Mouse (Mus musculus) adrenal gland, adult (tissue): ENCODE results near the gene Idua.
"Not testable (repeated sequence)": the region's sequence is repeated elsewhere in the genome, so short reads cannot be mapped to it uniquely, and the experiment has no call there.

ENCODE experiments used
- DNase-seq, 2 experiments: peaks; one replicate each; pipeline ENCODE4 v3.0.0; 2022 to 2023; ENCODE audit warnings: low spot score in 1 of 2; ENCODE audit not compliant: inconsistent age in 2 of 2

Gene Idua

DNA sequence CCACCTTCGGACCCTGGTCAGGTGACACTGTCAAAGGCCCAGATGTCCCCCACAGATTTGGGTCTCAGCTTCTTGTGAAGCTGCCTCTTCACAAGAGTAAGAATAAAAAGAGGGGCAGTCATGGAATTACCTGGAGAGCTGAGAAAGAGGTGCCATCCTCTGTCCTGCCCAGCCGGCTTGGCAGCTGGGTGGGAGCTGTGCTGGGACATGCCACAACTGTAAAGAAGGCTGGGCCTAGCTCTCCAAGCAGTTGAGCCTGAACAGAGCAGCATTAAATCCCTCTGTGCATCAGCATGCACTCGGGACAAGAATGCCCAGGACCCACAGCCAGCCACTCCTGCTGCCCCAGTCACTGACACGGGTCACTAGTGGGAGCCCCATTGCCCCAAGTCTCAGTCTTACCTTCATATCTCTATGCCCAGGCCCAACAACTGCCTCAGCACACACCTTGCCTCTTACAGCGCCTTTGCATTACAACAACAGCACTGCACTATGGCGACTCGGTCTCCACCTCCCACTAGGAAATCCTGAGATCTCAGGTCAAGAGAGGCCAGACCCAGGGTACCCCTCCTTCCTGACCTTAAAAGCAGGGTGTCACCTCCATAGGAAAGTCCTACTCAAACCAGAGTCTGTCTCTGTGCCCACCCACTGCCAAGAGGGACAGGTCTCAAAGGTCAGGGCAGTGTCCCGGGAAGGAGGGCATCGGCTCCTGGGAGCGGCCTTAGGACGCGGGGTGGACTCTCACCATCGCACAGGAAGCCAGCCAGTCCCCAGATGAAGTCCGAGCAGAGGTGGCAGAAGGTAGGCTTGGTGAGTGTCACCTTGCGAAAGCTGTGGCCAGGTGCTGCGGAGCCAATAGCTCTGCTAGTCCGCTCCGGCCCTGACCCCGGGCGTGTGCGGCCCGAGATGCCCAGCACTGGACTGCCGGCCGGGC lies at the start of gene Idua:
Idua (plus strand) TSS at position 634 of the 934 bp plus-strand sequence.
- no peak for DNase-seq

DNA sequence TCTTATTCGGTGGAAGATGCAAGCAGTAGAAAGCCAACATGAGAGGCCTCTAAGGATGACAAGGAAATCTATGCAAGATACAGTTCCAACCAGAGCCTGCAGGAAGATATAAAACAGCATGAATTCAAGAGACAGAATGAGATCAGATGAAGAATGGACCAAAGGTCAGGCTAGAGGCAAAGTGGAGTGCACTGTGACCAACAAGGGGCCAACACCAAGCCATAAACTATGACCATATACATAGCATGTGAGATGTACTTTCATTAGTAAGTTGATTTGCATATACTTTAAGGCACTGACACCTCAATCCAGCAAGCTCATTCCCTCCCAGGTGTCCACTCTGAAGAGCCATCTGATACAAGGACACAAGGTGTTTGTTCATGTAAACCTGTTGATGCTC lies 49.7 kb upstream of the Idua start:
- DNase-seq, result no peak

DNA sequence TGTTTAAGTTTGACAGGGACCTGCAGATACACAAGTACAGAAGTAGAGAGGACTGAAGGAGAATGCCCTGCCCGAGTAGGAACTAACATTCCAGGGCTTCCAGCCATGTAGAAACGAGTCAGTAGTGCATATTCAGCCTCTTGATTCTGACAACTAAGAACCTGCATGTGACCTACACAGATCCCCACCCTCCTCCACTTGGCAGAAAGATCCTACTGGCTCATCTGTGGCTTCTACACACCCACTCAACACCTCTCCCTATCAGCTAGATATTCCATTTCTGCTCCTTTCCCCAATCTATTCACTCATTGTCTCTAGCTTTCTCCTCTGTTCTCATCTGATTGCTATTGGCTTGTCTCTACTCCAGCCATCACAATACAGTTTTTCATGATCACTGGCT lies 38.3 kb upstream of the Idua start:
- DNase-seq, result no peak

DNA sequence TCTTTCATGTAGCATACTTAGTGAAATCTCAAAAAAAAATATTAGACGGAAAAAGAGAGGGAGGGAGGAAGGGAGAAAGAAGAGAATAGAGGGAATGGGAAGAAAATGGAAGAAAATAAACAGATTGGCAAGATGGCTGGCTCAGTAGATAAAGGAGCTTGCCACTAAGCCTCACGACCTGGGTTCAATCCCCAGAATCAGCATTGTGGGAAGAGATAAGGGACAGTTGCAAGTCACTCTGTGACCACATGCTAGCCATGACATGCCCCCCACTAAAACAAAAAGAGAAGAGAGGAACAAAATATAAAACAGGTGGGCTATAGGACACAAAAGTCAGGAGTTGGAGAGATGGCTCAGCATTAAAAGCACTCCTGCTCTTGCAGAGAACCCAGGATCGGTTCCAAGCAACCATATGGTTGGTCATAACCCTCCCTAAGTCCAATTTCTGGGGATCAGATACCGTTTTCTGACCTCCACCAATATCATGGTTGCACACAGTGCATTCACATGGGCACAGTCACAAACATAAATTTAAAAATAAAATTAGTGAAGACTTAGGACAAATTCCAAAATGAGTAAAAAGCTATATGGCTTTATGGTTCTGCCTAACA lies 34.0 kb upstream of the Idua start:
- no peak for DNase-seq

DNA sequence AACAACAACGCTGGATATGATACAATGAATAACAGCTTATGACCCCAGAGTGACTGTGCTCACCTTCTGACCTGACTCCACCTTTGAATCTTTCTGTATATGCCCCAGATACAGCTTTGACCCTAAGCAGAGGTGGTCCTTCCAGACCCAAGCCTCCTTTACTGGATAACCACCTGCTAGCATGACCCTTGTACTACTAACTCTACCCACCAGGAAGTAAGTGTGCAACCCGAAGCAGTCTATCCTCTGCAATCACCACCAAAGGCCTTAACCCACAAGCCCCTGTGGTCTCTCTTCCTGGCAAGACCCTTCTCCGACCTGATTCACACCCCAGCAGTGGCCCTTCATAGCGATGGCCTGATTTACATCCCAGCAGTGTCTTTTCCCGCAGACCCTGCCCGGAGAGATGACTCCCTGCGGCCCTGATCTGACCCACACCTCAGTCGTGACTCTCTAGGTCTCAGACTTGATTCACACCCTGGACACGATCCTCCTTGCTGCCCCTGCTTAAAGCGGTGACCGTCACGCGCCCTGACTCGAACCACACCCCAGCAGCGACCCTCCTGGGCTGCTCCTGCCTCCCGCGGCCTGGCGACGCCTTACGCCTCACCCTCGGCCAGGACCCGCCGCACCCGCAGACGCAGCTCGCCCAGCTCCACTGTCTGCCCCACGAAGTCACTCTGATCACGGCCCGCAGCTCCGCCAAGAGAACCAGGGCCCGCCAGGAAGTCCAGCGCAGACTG lies 31.1 kb upstream of the Idua start:
- DNase-seq, result no peak

- DNase-seq, result peak; percentile 94 to 97
Measured at GRCm38 (mm10) chr5:108629634-108630483, 30.3 kb upstream of the Idua start, which contains the start of the genes Gak and Tmem175. TSS of gene Gak (minus strand) at chr5:108629755. TSS of gene Tmem175 (plus strand) at chr5:108629770.

- no peak for DNase-seq
Measured at GRCm38 (mm10) chr5:108633676-108634075, 26.5 kb upstream of the Idua start.

DNA sequence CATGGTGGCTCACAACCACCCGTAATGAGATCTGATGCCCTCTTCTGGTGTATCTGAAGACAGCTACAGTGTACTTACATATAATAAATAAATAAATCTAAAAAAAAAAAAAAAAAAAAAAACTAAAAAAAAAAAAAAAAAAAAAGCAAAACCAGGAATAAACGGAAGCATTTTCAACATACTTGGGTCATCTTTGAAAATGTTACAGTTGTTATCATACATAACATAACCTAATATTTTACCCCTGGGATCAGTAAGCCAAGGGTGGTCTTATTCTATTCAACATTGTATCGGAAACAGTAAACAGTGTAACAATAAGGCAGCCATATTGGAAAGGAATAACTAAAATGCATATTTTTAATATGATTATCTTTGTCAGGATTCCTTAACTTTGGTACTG lies 26.0 kb upstream of the Idua start:
- not testable (repeated sequence) for DNase-seq

GRCm38 (mm10) chr5:108636172-108636571 lies 24.0 kb upstream of the Idua start:
- DNase-seq, result no peak

- DNase-seq, result no peak
Measured at GRCm38 (mm10) chr5:108643674-108644073, 16.5 kb upstream of the Idua start.

GRCm38 (mm10) chr5:108645651-108646342 lies 14.3 kb upstream of the Idua start:
- no peak for DNase-seq

DNA sequence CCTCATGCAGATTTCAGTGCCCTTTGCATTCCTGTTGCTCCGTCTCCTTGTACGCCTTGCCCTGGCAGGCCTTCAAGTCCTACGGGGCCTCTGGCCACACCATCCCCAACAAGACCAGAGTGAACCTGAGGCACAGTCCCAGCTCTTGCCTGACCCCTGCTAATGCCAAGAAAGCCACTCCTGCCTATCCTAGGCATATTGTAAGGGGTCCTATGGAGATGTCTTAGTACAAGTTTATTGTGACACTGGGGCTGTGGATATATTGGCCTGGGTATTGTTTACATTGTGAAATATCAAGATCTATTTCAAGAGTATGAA lies 13.8 kb upstream of the Idua start:
- no peak for DNase-seq

DNA sequence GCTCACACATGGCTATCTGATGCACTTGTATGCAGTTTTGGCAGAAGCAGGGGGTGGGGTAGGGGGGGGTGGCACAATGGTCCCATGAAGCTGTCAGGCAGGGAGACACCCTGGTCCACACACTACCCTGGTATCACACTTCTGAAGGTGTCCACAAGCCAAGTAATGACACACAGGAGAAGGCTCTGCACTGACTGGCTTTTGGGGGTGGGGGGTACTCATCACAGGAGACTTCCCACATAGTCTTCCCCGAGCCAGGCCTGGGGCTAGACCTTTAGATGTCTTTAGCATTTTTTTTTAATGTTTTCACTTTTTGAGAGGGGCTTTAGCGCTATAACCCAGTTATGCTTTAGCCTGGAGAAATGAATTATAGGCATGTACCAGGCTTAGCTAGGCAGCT lies 12.8 kb upstream of the Idua start:
- DNase-seq, result no peak

- no peak for DNase-seq
Measured at GRCm38 (mm10) chr5:108647820-108648465, 12.2 kb upstream of the Idua start.

GRCm38 (mm10) chr5:108648937-108649576 lies 11.1 kb upstream of the Idua start:
- DNase-seq, result no peak

DNA sequence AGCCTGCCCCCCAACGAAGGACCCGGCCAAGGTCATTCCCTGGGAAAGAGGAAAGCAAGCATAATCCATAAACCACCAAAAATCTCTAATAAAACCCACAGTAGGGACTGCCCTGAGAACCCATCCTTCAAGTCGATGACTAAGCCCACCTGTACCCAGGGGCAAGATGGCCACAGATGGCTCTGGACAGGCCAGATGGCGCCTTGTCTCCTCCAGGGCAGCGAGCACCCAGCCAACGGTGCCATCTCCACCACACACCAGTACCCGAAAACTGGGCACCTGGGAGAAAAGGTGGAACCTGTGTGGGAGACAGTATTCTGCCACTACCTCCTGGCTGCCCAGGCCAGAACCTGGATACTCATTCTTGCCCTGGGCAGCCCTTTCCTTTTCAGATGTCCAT lies 9.8 kb upstream of the Idua start:
- DNase-seq, result no peak

GRCm38 (mm10) chr5:108651136-108651720 lies 8.9 kb upstream of the Idua start:
- DNase-seq, result no peak

GRCm38 (mm10) chr5:108651823-108652222 lies 8.3 kb upstream of the Idua start:
- peak; percentile 44 to 85 for DNase-seq

DNA sequence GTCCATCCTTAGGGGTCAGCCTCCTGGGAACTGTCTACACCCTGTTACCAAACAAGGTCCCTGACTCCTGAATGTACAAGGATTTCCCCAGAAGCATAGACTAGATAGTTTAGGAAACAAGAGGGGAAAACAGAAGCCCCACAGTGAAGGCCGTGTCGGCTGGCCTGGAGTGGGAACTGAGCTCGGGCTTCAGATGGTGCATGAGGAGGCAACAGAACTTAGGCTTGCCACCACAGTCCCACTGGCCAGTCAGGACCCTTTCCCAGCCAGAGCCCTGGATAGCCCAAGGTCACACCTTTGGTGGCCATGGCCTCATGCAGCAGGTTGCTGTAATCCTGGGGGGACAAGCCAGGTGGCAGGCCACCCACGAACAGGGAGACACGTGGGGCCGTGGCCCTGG lies 6.8 kb upstream of the Idua start:
- no peak for DNase-seq
